Mouse (Mus musculus): Measurements from ENCODE around the gene Gpr152.

Gpr152 gene

GRCm38 (mm10) chr19:4139446-4139845, at the start of gene Gpr152:
Gpr152 (plus strand) TSS chr19:4139787.
- Histone ChIP-seq H3K27me3 (ENCODE audit: control insufficient read depth, insufficient read depth, low read length, poor library complexity, severe bottlenecking) (no peaks in the 10 kb centered on the region), H3K36me3 (ENCODE audit: control insufficient read depth, insufficient read depth, low read length, poor library complexity, severe bottlenecking) (no peaks in the 10 kb centered on the region)
- no peak for DNase-seq (ENCODE audit: low read depth, low spot score)

DNA sequence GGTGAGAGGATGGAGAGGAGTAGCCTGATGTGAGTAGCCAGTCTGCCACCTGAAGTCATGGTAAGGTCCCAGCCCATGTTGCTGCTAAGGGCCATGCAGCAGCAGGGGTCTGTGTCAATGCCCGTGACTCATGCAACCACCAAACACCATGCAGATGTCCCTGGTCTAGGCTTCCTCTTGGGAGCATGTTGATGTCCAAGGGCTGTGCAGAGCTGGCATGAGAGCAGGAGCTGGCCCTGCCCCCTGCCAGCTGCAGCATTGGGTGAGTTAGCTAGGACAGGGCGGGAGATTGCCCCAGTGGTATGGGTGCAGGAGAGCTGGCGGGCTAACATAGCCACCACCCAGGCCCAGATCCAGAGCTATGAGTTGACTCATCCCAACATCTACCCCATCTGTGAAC, 49.1 kb upstream of the Gpr152 start:
- no peak for DNase-seq (ENCODE audit: low read depth, low spot score)
- no peaks in the 10 kb centered on the region for H3K36me3 ChIP-seq (ENCODE audit: control insufficient read depth, insufficient read depth, low read length, poor library complexity, severe bottlenecking)
- no peaks in the 10 kb centered on the region for H3K27me3 ChIP-seq (ENCODE audit: control insufficient read depth, insufficient read depth, low read length, poor library complexity, severe bottlenecking)

DNA sequence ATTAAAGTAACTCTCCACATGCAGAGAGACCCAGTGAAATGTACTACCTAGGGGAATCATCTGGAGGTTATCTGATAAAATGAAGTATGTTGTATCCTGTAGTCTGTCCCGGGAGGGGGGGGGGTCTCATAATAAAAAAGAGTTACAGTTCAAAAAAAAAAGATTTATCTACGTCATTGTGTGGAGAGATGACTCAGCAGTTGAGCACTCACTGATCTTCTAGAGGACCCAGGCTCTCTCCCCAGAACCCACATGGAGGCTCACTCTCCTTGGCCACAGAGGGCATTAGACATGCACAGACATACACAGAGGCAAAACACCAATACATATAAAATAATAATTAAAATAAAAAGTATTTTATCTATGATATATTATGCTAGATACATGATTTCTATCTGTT, 48.2 kb upstream of the Gpr152 start:
- DNase-seq (ENCODE audit: low read depth, low spot score) = no peak
- no peaks in the 10 kb centered on the region for H3K27me3 ChIP-seq (ENCODE audit: control insufficient read depth, insufficient read depth, low read length, poor library complexity, severe bottlenecking)

GRCm38 (mm10) chr19:4092750-4093149, 46.8 kb upstream of the Gpr152 start:
- DNase-seq (ENCODE audit: low read depth, low spot score) = no peak

More for the DNA sequence above, 48.2 kb upstream of the Gpr152 start:
- H3K36me3 ChIP-seq (ENCODE audit: control insufficient read depth, insufficient read depth, low read length, poor library complexity, severe bottlenecking) = no peaks in the 10 kb centered on the region

DNA sequence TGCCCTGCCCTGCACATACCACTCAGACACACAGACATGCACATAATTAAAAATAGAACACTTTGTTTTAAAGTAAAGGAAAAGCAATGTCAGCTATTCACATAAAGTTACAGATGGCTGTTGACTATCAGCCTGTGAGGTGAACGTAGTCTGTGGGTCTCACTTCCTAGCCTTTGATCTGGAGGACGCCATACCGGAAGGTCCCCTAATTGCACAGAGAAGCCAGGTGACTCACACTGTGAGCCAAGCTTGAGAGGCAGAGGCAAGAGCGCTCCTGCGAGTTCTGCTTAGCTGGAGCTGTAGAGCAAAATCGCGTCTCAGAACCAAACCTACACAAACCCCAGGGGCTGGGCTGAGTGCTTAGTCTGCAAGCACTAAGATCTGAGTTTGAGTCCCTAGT, 45.8 kb upstream of the Gpr152 start:
- no peaks in the 10 kb centered on the region for H3K27me3 ChIP-seq (ENCODE audit: control insufficient read depth, insufficient read depth, low read length, poor library complexity, severe bottlenecking)
- no peaks in the 10 kb centered on the region for H3K36me3 ChIP-seq (ENCODE audit: control insufficient read depth, insufficient read depth, low read length, poor library complexity, severe bottlenecking)
- no peak for DNase-seq (ENCODE audit: low read depth, low spot score)

More at GRCm38 (mm10) chr19:4092750-4093149, 46.8 kb upstream of the Gpr152 start:
- Histone ChIP-seq H3K36me3 (ENCODE audit: control insufficient read depth, insufficient read depth, low read length, poor library complexity, severe bottlenecking) (no peaks in the 10 kb centered on the region), H3K27me3 (ENCODE audit: control insufficient read depth, insufficient read depth, low read length, poor library complexity, severe bottlenecking) (no peaks in the 10 kb centered on the region)

- H3K27me3 ChIP-seq (ENCODE audit: control insufficient read depth, insufficient read depth, low read length, poor library complexity, severe bottlenecking) = no peaks in the 10 kb centered on the region
- no peak for DNase-seq (ENCODE audit: low read depth, low spot score)
- H3K36me3 ChIP-seq (ENCODE audit: control insufficient read depth, insufficient read depth, low read length, poor library complexity, severe bottlenecking) = no peaks in the 10 kb centered on the region
Observed at GRCm38 (mm10) chr19:4094348-4094747, 45.2 kb upstream of the Gpr152 start.

DNA sequence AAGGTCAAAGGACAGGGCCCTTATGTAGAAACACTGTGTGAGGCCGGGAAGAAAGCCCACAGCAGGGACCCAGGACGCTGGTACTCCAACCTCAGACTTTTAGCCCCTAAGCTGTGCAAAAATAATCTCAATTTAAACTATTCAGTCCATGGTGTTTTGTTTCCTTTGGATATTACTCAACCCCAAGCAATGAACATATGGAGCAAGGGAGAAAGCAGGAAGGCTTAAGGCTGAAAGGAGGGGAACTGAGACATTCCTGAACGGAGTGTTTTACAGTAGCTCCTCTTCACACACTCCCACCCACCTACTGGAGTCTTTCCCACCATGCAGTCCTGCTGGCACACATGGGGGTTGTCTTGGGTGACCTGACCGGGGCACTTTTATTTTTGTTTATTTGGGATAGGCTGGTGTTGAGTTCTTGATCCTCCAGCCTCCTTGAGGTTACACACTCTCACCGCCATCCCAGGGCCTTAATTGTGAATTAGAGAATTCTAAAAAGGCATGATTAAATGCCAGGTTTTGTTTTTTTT, 44.7 kb upstream of the Gpr152 start:
- no peak for DNase-seq (ENCODE audit: low read depth, low spot score)
- Histone ChIP-seq H3K27me3 (ENCODE audit: control insufficient read depth, insufficient read depth, low read length, poor library complexity, severe bottlenecking) (no peaks in the 10 kb centered on the region), H3K36me3 (ENCODE audit: control insufficient read depth, insufficient read depth, low read length, poor library complexity, severe bottlenecking) (no peaks in the 10 kb centered on the region)

GRCm38 (mm10) chr19:4095802-4096201, 43.8 kb upstream of the Gpr152 start:
- DNase-seq (ENCODE audit: low read depth, low spot score) = no peak

DNA sequence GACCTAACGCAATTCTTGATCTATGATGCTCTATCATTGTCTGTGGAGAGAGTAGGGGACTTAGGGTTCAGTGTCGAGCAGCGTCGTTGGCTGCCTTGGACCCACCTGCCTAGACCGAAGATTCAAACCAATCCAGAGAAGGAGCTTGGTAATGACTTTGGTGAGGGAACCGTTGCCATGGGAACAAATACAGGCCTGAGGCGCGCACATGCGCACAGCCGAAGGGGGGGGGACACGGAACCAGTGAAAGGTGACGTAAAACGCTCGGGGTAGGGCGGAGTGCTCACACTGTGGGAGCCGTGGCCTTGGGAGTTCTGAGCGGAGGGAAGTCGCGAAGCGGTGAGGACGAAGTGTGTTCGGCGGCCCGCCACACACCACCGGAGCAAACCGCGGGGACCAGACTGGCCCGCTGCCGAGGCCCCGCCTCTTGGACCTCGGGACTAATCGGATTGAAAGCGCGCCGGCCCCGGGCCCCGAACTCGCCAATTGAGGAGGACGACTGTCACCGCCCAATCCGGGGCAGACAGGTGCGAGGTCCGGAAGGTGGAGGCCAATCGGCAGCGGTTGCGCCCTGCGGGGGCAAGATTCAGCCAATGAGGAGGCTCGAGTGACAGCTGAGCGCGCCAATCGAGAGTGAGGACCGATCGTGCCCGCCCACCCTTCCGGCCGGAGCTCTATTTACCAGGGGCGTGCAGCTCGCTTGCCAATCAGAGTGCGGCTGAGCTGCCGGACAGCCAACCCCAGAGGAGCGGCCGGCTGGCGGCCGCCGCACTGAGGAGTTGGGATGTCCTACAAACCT, 42.7 kb upstream of the Gpr152 start, which contains the start of gene Cdk2ap2:
Gene Cdk2ap2 (plus strand): TSS at position 541 of the 799 bp plus-strand sequence.
- no peaks in the 10 kb centered on the region for H3K36me3 ChIP-seq (ENCODE audit: control insufficient read depth, insufficient read depth, low read length, poor library complexity, severe bottlenecking)
- DNase-seq (ENCODE audit: low read depth, low spot score) = peak; percentile 99

More at GRCm38 (mm10) chr19:4095802-4096201, 43.8 kb upstream of the Gpr152 start:
- no peaks in the 10 kb centered on the region for H3K27me3 ChIP-seq (ENCODE audit: control insufficient read depth, insufficient read depth, low read length, poor library complexity, severe bottlenecking)
- H3K36me3 ChIP-seq (ENCODE audit: control insufficient read depth, insufficient read depth, low read length, poor library complexity, severe bottlenecking) = no peaks in the 10 kb centered on the region

GRCm38 (mm10) chr19:4097441-4097825, 42.2 kb upstream of the Gpr152 start:
- Histone ChIP-seq H3K36me3 (ENCODE audit: control insufficient read depth, insufficient read depth, low read length, poor library complexity, severe bottlenecking) (no peaks in the 10 kb centered on the region; the same call in 1 of the 2 replicates), H3K27me3 (ENCODE audit: control insufficient read depth, insufficient read depth, low read length, poor library complexity, severe bottlenecking) (no peaks in the 10 kb centered on the region)
- peak; percentile 85 for DNase-seq (ENCODE audit: low read depth, low spot score)

More for the DNA sequence above, 42.7 kb upstream of the Gpr152 start, which contains the start of gene Cdk2ap2:
- no peaks in the 10 kb centered on the region for H3K27me3 ChIP-seq (ENCODE audit: control insufficient read depth, insufficient read depth, low read length, poor library complexity, severe bottlenecking)

DNA sequence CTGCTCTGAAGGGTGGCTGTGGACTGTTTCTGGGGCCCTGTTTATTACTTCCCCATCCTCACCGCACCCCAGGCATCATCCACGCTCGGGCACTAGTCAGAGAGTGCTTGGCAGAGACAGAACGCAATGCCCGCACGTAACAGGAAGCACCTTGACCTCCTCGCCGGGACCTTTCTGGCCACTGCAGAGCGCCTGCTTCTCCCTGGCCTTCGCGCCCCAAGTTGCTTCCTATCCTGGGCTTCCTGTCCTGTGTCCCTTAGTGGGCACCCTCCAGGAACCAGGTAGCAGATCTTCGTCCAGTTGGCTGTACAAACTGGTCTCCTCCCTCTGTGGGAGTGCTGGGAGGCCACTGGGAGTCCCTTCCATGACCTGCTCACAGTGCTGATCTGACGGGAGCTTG, 41.2 kb upstream of the Gpr152 start:
- peak; percentile 18 for DNase-seq (ENCODE audit: low read depth, low spot score)
- no peaks in the 10 kb centered on the region; the same call in 1 of the 2 replicates for H3K36me3 ChIP-seq (ENCODE audit: control insufficient read depth, insufficient read depth, low read length, poor library complexity, severe bottlenecking)
- no peaks in the 10 kb centered on the region for H3K27me3 ChIP-seq (ENCODE audit: control insufficient read depth, insufficient read depth, low read length, poor library complexity, severe bottlenecking)

DNA sequence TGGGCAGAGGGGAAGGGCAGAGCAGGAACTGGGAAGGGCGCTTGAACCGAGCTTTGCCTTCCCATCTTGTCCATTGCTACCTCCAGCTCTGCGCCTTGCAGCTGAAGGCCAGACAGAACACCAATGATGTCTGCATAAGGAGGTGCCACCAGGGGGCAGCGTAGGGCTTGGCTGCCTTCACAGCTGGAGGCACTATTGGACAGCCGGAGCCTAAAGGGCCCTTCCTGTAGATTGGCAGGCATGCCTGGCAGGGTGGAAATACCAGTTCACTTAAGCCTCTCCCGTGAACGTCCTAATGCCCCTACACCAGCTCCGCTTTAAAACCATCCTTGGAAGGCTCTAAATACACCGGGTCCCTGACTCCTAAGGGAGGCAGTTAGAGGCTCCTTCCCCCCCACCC, 40.5 kb upstream of the Gpr152 start:
- DNase-seq (ENCODE audit: low read depth, low spot score) = peak; percentile 95
- H3K36me3 ChIP-seq (ENCODE audit: control insufficient read depth, insufficient read depth, low read length, poor library complexity, severe bottlenecking) = no peaks in the 10 kb centered on the region; the same call in 1 of the 2 replicates
- no peaks in the 10 kb centered on the region for H3K27me3 ChIP-seq (ENCODE audit: control insufficient read depth, insufficient read depth, low read length, poor library complexity, severe bottlenecking)

DNA sequence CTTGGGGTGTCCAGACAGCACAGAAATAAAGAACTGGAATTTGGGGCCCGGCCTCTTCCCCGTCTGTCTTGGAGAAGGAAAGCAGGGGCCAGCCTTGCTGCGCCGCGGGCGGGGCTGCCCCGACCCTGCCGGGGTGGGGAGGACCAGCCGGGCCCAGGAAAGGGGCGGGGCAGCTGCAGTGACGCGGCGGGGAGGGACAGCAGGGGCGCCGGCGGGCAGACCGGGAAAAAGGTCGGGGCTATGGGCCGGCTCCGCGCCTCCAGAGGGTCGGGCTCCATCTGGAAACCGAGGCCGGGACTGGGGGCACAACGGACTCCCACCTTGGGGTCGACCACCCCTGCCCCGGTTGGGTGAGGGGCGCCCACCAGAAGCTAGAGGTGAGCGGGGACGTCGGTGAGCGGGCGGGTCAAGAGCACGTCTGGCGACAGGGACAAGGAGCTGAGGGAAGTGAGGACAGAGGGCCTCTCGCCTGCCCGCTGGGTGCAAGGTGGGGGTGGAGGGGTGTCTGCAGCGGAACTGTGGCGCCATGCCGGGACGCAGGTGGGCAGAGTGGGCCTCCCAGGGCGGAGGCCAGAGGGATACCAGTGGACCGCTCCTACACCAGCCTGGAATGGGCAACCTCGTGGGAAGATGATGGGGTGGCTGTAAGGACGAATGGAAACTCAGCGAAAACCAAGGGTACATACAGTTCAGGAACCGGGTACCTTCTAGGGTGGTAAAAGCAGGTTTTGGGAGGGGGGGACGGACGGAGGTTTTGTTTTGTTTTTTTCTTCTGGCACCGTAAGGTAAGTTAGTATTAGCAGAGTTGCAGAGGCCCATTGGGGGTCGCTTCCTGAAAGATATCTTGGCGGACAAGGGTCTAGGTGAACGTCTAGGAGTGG, 39.5 kb upstream of the Gpr152 start, which contains the start of gene Pitpnm1:
Gene Pitpnm1 (plus strand): TSS at position 162 of the 881 bp plus-strand sequence.
- no peaks in the 10 kb centered on the region for H3K27me3 ChIP-seq (ENCODE audit: control insufficient read depth, insufficient read depth, low read length, poor library complexity, severe bottlenecking)
- peaks cover 3% of the 10 kb centered on the region for H3K36me3 ChIP-seq (ENCODE audit: control insufficient read depth, insufficient read depth, low read length, poor library complexity, severe bottlenecking)
- DNase-seq (ENCODE audit: low read depth, low spot score) = peak; percentile 66

- DNase-seq (ENCODE audit: low read depth, low spot score) = peak; percentile 56
Observed at GRCm38 (mm10) chr19:4100718-4101261, 38.8 kb upstream of the Gpr152 start.

More at GRCm38 (mm10) chr19:4100718-4101261, 38.8 kb upstream of the Gpr152 start:
- peaks cover 8% of the 10 kb centered on the region for H3K36me3 ChIP-seq (ENCODE audit: control insufficient read depth, insufficient read depth, low read length, poor library complexity, severe bottlenecking)
- H3K27me3 ChIP-seq (ENCODE audit: control insufficient read depth, insufficient read depth, low read length, poor library complexity, severe bottlenecking) = no peaks in the 10 kb centered on the region

Data from splenic B cell, adult 2 months (primary cell).